Mouse (Mus musculus) E14TG2a.4 (cell line): ENCODE measurements at regions not wholly inside any gene's neighbourhood (a gene's known extent, or its start where the extent isn't known, plus 50 kb on each side); places are given as distances from the start of the nearest gene placed in this dataset.

ENCODE experiments used
- CTCF ChIP-seq: conservative IDR thresholded peaks from 2 replicates; pipeline ENCODE4 v1.5.1; 2014; ENCODE audit warnings: low read length
- POU5F1 ChIP-seq: IDR thresholded peaks from 2 replicates; pipeline ENCODE4 v1.6.1; 2014; ENCODE audit warnings: low read length, borderline replicate concordance

- TF ChIP-seq CTCF = no peak
- TF ChIP-seq POU5F1 = no peak
These were observed 559.7 kb downstream of the Nedd1 start for GRCm38 (mm10) chr10:92162473-92163011.
